Mouse (Mus musculus): ENCODE measurements around the gene Prps1. TPM values are rescaled to one million over a fixed set of nuclear protein-coding genes. Genes with fewer than 3 reads are reported as not detected.
"Not testable (repeated sequence)": the region's sequence is repeated elsewhere in the genome, so short reads cannot be mapped to it uniquely, and the experiment has no call there.

The Prps1 gene
- polyA plus RNA-seq, 1 experiment from 2014 or later, result 18.3 TPM

- Histone ChIP-seq H3K9me3 (ENCODE audit: control insufficient read depth, low read length) (no peaks in the 10 kb centered on the region), H3K4me1 (replicated peaks; ENCODE audit: control insufficient read depth, insufficient read depth) (no peaks in the 10 kb centered on the region), H3K9ac (ENCODE audit: low read length) (no peak overlapping the region), H3K27ac (replicated peaks) (peak overlapping the region; percentile 83), H3K4me2 (replicated peaks; ENCODE audit: low read depth) (no peak overlapping the region), H3K36me3 (ENCODE audit: control insufficient read depth, insufficient read depth, low read length) (no peaks in the 10 kb centered on the region), H3K27me3 (ENCODE audit: control insufficient read depth, insufficient read depth, low read length) (no peaks in the 10 kb centered on the region), H3K4me3 (ENCODE audit: low read depth, low read length) (no peak overlapping the region)
- ATAC-seq (ENCODE audit: low FRiP score, low TSS enrichment), result 0 out of 2 replicates have a peak, but pooled peaks have one; percentile 45
- TF ChIP-seq CTCF (IDR thresholded peaks at IDR 0.05; ENCODE audit: low read depth) (peak; percentile 70), EP300 (optimal IDR thresholded peaks at IDR 0.05) (no peak)
- peak; percentile 82 for DNase-seq (ENCODE audit: low spot score)
- 16% methylated on average over 7 of the region's 7 CpGs for WGBS
Observed at GRCm38 (mm10) chrX:140503905-140504304, 47.5 kb downstream of the Prps1 start.

GRCm38 (mm10) chrX:140505497-140506238 is 49.3 kb downstream of the Prps1 start:
- Histone ChIP-seq H3K27me3 (ENCODE audit: control insufficient read depth, insufficient read depth, low read length) (no peaks in the 10 kb centered on the region), H3K4me1 (replicated peaks; ENCODE audit: control insufficient read depth, insufficient read depth) (no peaks in the 10 kb centered on the region), H3K4me3 (ENCODE audit: low read depth, low read length) (no peak overlapping the region), H3K9ac (ENCODE audit: low read length) (no peak overlapping the region), H3K36me3 (ENCODE audit: control insufficient read depth, insufficient read depth, low read length) (no peaks in the 10 kb centered on the region), H3K27ac (replicated peaks) (peak overlapping the region; percentile 85), H3K9me3 (ENCODE audit: control insufficient read depth, low read length) (no peaks in the 10 kb centered on the region), H3K4me2 (replicated peaks; ENCODE audit: low read depth) (no peak overlapping the region)
- ATAC-seq (ENCODE audit: low FRiP score, low TSS enrichment), result peak; percentile 94
- DNase-seq (ENCODE audit: low spot score), result peak; percentile 87
- 42% methylated on average over 15 of the region's 15 CpGs for WGBS
- TF ChIP-seq CTCF (IDR thresholded peaks at IDR 0.05; ENCODE audit: low read depth) (no peak), EP300 (optimal IDR thresholded peaks at IDR 0.05) (peak; percentile 96)

- ATAC-seq (ENCODE audit: low FRiP score, low TSS enrichment), result no peak
- no peak overlapping the region for H3K4me3 ChIP-seq (ENCODE audit: low read depth, low read length)
- no peak overlapping the region for H3K4me2 ChIP-seq (replicated peaks; ENCODE audit: low read depth)
- no peaks in the 10 kb centered on the region for H3K9me3 ChIP-seq (ENCODE audit: control insufficient read depth, low read length)
- TF ChIP-seq EP300 (optimal IDR thresholded peaks at IDR 0.05) (no peak), CTCF (IDR thresholded peaks at IDR 0.05; ENCODE audit: low read depth) (no peak)
- no peak overlapping the region for H3K9ac ChIP-seq (ENCODE audit: low read length)
- peak overlapping the region; percentile 85 for H3K27ac ChIP-seq (replicated peaks)
- H3K27me3 ChIP-seq (ENCODE audit: control insufficient read depth, insufficient read depth, low read length), result no peaks in the 10 kb centered on the region
- H3K36me3 ChIP-seq (ENCODE audit: control insufficient read depth, insufficient read depth, low read length), result no peaks in the 10 kb centered on the region
- no peaks in the 10 kb centered on the region for H3K4me1 ChIP-seq (replicated peaks; ENCODE audit: control insufficient read depth, insufficient read depth)
- 62% methylated on average over 6 of the region's 6 CpGs for WGBS
- DNase-seq (ENCODE audit: low spot score), result no peak
Observed at GRCm38 (mm10) chrX:140506436-140507180, 50.2 kb downstream of the Prps1 start.

- no peak overlapping the region for H3K27ac ChIP-seq (replicated peaks)
- DNase-seq (ENCODE audit: low spot score) (no peak), ATAC-seq (ENCODE audit: low FRiP score, low TSS enrichment) (no peak)
- H3K4me2 ChIP-seq (replicated peaks; ENCODE audit: low read depth), result no peak overlapping the region
- no peak overlapping the region for H3K9ac ChIP-seq (ENCODE audit: low read length)
- no peaks in the 10 kb centered on the region for H3K4me1 ChIP-seq (replicated peaks; ENCODE audit: control insufficient read depth, insufficient read depth)
- no peaks in the 10 kb centered on the region for H3K27me3 ChIP-seq (ENCODE audit: control insufficient read depth, insufficient read depth, low read length)
- H3K4me3 ChIP-seq (ENCODE audit: low read depth, low read length), result no peak overlapping the region
- H3K36me3 ChIP-seq (ENCODE audit: control insufficient read depth, insufficient read depth, low read length), result no peaks in the 10 kb centered on the region
- 91% methylated on average over 1 of the region's 1 CpGs for WGBS
- no peak for TF ChIP-seq EP300 (optimal IDR thresholded peaks at IDR 0.05)
- TF ChIP-seq CTCF (IDR thresholded peaks at IDR 0.05; ENCODE audit: low read depth), result no peak
- H3K9me3 ChIP-seq (ENCODE audit: control insufficient read depth, low read length), result no peaks in the 10 kb centered on the region
Observed at GRCm38 (mm10) chrX:140507377-140507776, 51.0 kb downstream of the Prps1 start.

DNA sequence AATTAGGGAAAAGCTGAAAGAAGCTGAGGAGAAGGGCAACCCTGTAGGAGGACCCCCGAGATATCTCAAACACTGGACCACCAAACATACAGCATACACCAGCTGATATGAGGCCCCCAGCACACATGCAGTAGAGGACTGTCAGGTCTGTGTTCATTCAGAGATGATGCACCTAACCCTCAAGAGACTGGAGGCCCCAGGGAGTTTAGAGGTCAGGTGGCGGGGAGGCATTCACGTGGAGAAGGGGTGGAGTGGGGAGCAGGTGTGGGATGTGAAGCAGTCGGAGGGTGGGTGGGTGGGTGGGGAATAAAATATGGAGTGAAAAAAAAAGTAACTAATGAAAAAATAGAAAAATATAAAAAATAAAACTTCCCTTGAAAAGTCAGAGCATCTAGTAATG is 52.4 kb downstream of the Prps1 start:
- DNase-seq (ENCODE audit: low spot score); H3K4me2 ChIP-seq (replicated peaks; ENCODE audit: low read depth); H3K9ac ChIP-seq (ENCODE audit: low read length); H3K4me3 ChIP-seq (ENCODE audit: low read depth, low read length); H3K27me3 ChIP-seq (ENCODE audit: control insufficient read depth, insufficient read depth, low read length); ATAC-seq (ENCODE audit: low FRiP score, low TSS enrichment); H3K9me3 ChIP-seq (ENCODE audit: control insufficient read depth, low read length); H3K36me3 ChIP-seq (ENCODE audit: control insufficient read depth, insufficient read depth, low read length); H3K4me1 ChIP-seq (replicated peaks; ENCODE audit: control insufficient read depth, insufficient read depth); H3K27ac ChIP-seq (replicated peaks): not testable (repeated sequence)
- 85% methylated on average over 4 of the region's 4 CpGs for WGBS

DNA sequence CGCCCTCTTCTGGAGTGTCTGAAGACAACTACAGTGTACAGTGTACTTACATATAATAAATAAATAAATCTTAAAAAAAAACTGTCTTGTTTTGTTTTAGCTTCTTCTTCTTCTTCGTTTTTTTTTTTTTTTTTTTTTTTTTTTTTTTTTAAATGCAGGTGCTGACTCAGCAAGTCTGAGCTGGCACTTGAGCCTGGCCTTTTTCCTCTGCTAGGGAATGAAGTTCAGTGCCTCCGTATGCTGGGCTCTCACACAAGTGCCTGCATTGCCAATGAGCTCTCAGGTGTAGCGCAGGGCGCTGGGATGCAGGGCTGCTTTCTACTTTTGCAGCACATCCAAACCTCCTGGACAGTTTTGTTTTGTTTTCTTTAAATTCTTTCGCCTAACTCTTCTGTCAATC is 53.4 kb downstream of the Prps1 start:
- Histone ChIP-seq H3K4me3 (ENCODE audit: low read depth, low read length) (no peak overlapping the region), H3K4me1 (replicated peaks; ENCODE audit: control insufficient read depth, insufficient read depth) (no peaks in the 10 kb centered on the region), H3K9ac (ENCODE audit: low read length) (no peak overlapping the region), H3K36me3 (ENCODE audit: control insufficient read depth, insufficient read depth, low read length) (no peaks in the 10 kb centered on the region), H3K9me3 (ENCODE audit: control insufficient read depth, low read length) (no peaks in the 10 kb centered on the region), H3K27me3 (ENCODE audit: control insufficient read depth, insufficient read depth, low read length) (no peaks in the 10 kb centered on the region), H3K4me2 (replicated peaks; ENCODE audit: low read depth) (no peak overlapping the region), H3K27ac (replicated peaks) (peak overlapping the region; percentile 40; the same call in 1 of the 2 replicates)
- no peak for DNase-seq (ENCODE audit: low spot score)
- TF ChIP-seq CTCF (IDR thresholded peaks at IDR 0.05; ENCODE audit: low read depth), result no peak
- no peak for TF ChIP-seq EP300 (optimal IDR thresholded peaks at IDR 0.05)
- 62% methylated on average over 6 of the region's 6 CpGs for WGBS
- no peak for ATAC-seq (ENCODE audit: low FRiP score, low TSS enrichment)
